In genomic region chr2:79456575-79457349, GRCm38 (mm10) we compare ENCODE assay signal across 9 mouse cellular contexts. TPM values are rescaled to one million over a fixed set of nuclear protein-coding genes. Genes with fewer than 3 reads are reported as not detected.
A peak's percentile ranks its signal among the peaks of the same experiment; 100 is the strongest.
DNase-seq lines count a peak whose midpoint lies in the region; ATAC-seq lines count a peak whose summit lies in the region.
"Had no signal": no experiment of that assay in that cellular context is flagged by ENCODE, and none has a peak within 500 bp of the region (broad histone marks: within the 10 kb centered on the region; RNA-seq: fewer than 3 reads in every experiment).

Neurod1 (minus strand) TSS chr2:79456751.
Cerkl (minus strand) TSS chr2:79456785.

- no peak; the same call in 1 of the 2 replicates for ATAC-seq in kidney, embryonic 16.5 days (ENCODE audit: low FRiP score, low TSS enrichment)
- ATAC-seq in hindbrain, embryonic 15.5 days (ENCODE audit: low FRiP score, low read depth): peak; percentile 91
- no peak for ATAC-seq in liver, embryonic 12.5 days

- WGBS in kidney, embryonic 16.5 days: under 1% methylated on average over 41 of the region's 42 CpGs
- 1% methylated on average over 42 of the region's 42 CpGs for WGBS in hindbrain, embryonic 15.5 days
- WGBS in liver, embryonic 12.5 days (ENCODE audit: insufficient replicate concordance): 4% methylated on average over 41 of the region's 42 CpGs

- H3K27me3 ChIP-seq in kidney, embryonic 16.5 days (ENCODE audit: insufficient read depth, low read length): peaks cover 70% of the 10 kb centered on the region
- H3K27me3 ChIP-seq in hindbrain, embryonic 15.5 days: peaks cover 15% of the 10 kb centered on the region
- peaks cover 71% of the 10 kb centered on the region for H3K27me3 ChIP-seq in liver, embryonic 12.5 days (replicated peaks)

- DNase-seq in kidney, adult 18-20 months: no peak
- DNase-seq in embryo, embryonic 10 days (ENCODE audit: low spot score): peak; percentile 90
- peak; percentile 70 for DNase-seq in right cerebral cortex, postnatal 14 days
- DNase-seq in adrenal gland, postnatal 4 days (ENCODE audit: low spot score in 2 of 2): no peak
- no peak for DNase-seq in urinary bladder, adult 2 months (ENCODE audit: low spot score)

- H3K4me2 ChIP-seq in kidney, embryonic 16.5 days (replicated peaks; ENCODE audit: low read depth, low read length): peak within 1 kb of the TSS; percentile 49
- peak within 1 kb of the TSS; percentile 64 for H3K4me2 ChIP-seq in hindbrain, embryonic 15.5 days
- H3K4me2 ChIP-seq in liver, embryonic 12.5 days: peak within 1 kb of the TSS; percentile 56

- peak within 1 kb of the TSS; percentile 35 for H3K4me3 ChIP-seq in kidney, embryonic 16.5 days (ENCODE audit: low read length)
- H3K4me3 ChIP-seq in hindbrain, embryonic 15.5 days: peak within 1 kb of the TSS; percentile 46
- H3K4me3 ChIP-seq in liver, embryonic 12.5 days: peak within 1 kb of the TSS; percentile 33

- H3K27ac ChIP-seq in kidney, embryonic 16.5 days (ENCODE audit: low read length): no peak within 1 kb of the TSS
- H3K27ac ChIP-seq in hindbrain, embryonic 15.5 days (replicated peaks): peak within 1 kb of the TSS; percentile 58
- H3K27ac ChIP-seq in liver, embryonic 12.5 days: no peak within 1 kb of the TSS

- no peak within 1 kb of the TSS for H3K9ac ChIP-seq in kidney, embryonic 16.5 days (replicated peaks; ENCODE audit: low read length)
- H3K9ac ChIP-seq in hindbrain, embryonic 15.5 days: peak within 1 kb of the TSS; percentile 39
- H3K9ac ChIP-seq in liver, embryonic 12.5 days: no peak within 1 kb of the TSS

- no peaks in the 10 kb centered on the region for H3K9me3 ChIP-seq in kidney, embryonic 16.5 days (ENCODE audit: low read length)
- no peaks in the 10 kb centered on the region for H3K9me3 ChIP-seq in hindbrain, embryonic 15.5 days
- H3K9me3 ChIP-seq in liver, embryonic 12.5 days (replicated peaks): no peaks in the 10 kb centered on the region

- H3K4me1 ChIP-seq in kidney, embryonic 16.5 days (ENCODE audit: insufficient read depth, low read length): peaks cover 13% of the 10 kb centered on the region; the same call in 1 of the 2 replicates
- peaks cover 51% of the 10 kb centered on the region for H3K4me1 ChIP-seq in hindbrain, embryonic 15.5 days (replicated peaks)
- no peaks in the 10 kb centered on the region for H3K4me1 ChIP-seq in liver, embryonic 12.5 days

- H3K36me3 ChIP-seq in kidney, embryonic 16.5 days (ENCODE audit: insufficient read depth, low read length): no peaks in the 10 kb centered on the region
- H3K36me3 ChIP-seq in hindbrain, embryonic 15.5 days: no peaks in the 10 kb centered on the region
- H3K36me3 ChIP-seq in liver, embryonic 12.5 days: no peaks in the 10 kb centered on the region

RNA-seq across cellular contexts. Expression of gene Neurod1, which starts in this region (rescaled TPM):
- not detected in 2 replicates for polyA plus RNA-seq in kidney, embryonic 16.5 days (2015; fragmentation: Nextera tagmentation; extraction: Ambion mirVana)
- 47.0 and 48.7 TPM in 2 replicates for polyA plus RNA-seq in hindbrain, embryonic 15.5 days (2015; fragmentation: Nextera tagmentation; extraction: Ambion mirVana)
- polyA plus RNA-seq in liver, embryonic 12.5 days (2016; fragmentation: Nextera tagmentation; extraction: Ambion mirVana): not detected in 2 replicates
- 1 to 10 TPM; 1.1 to 1.4 TPM for total RNA-seq in adrenal gland, postnatal 4 days (2021)
- not detected in 2 replicates for polyA plus RNA-seq in urinary bladder, adult 2 months (2012; rRNA removed)
- total RNA-seq: liver, adult 2 months had no signal
- polyA plus RNA-seq: liver, adult 2 months had no signal

RNA-seq across cellular contexts. Expression of gene Cerkl, which starts in this region (rescaled TPM):
- 1.8 and 2.0 TPM in 2 replicates for polyA plus RNA-seq in kidney, embryonic 16.5 days (2015; fragmentation: Nextera tagmentation; extraction: Ambion mirVana)
- 2.5 and 3.3 TPM in 2 replicates for polyA plus RNA-seq in hindbrain, embryonic 15.5 days (2015; fragmentation: Nextera tagmentation; extraction: Ambion mirVana)
- 1.7 and 1.8 TPM in 2 replicates for polyA plus RNA-seq in liver, embryonic 12.5 days (2016; fragmentation: Nextera tagmentation; extraction: Ambion mirVana)
- total RNA-seq in adrenal gland, postnatal 4 days (2021): 1 to 10 TPM; 1.7 to 2.1 TPM
- polyA plus RNA-seq in urinary bladder, adult 2 months (2012; rRNA removed): 0.40 and 0.91 TPM in 2 replicates

Comparison
In these comparisons a context has a peak if more than half of its experiments do, and no peak if none do; other contexts are left out.
1. RNA of gene Neurod1 (polyA plus RNA-seq): 47.0 to 48.7 TPM in hindbrain, embryonic 15.5 days; not detected in kidney, embryonic 16.5 days, not detected in liver, embryonic 12.5 days and not detected in urinary bladder, adult 2 months; every median in the first group is over 10 times any median in the second.
2. DNase-seq: peak in embryo, embryonic 10 days (single experiment) and right cerebral cortex, postnatal 14 days (single experiment); none in kidney, adult 18-20 months (single experiment), adrenal gland, postnatal 4 days (0 of 2) and urinary bladder, adult 2 months (single experiment).
3. Peak in every context shown above with its lines, with median percentiles within 50 percentile points of each other: H3K4me2 ChIP-seq and H3K4me3 ChIP-seq.